Mouse (Mus musculus) MEL (cell line): ENCODE measurements around the gene Vsx1. TPM values are rescaled to one million over a fixed set of nuclear protein-coding genes. Genes with fewer than 3 reads are reported as not detected.

Experiments used
- DNase-seq: peaks from one replicate; pipeline ENCODE4 v3.0.0; 2011; ENCODE audit warnings: low read depth, low spot score
- H3K27ac ChIP-seq: 2 replicates; pipeline ENCODE4 v1.5.1; 2012; ENCODE audit warnings: low read depth, mild to moderate bottlenecking, control low read depth, low read length, moderate library complexity; ENCODE audit not compliant: control insufficient read depth
- H3K27me3 ChIP-seq, 2 experiments: fragments of 150-350 bp in 1 of 2; sonication (generic) in 1 of 2; 2 replicates each; pipeline ENCODE4 v1.6.1; 2012; ENCODE audit warnings: low read length in 2 of 2, mild to moderate bottlenecking in 2 of 2, improper control_type of control experiment in 1 of 2, moderate library complexity in 1 of 2; ENCODE audit not compliant: insufficient read depth in 2 of 2, control insufficient read depth in 1 of 2
- H3K36me3 ChIP-seq, 2 experiments: 2 replicates each; pipeline ENCODE4 v1.6.1; 2012 to 2014; ENCODE audit warnings: low read length in 2 of 2, improper control_type of control experiment in 1 of 2, inconsistent platforms in 1 of 2, mild to moderate bottlenecking in 1 of 2; ENCODE audit not compliant: insufficient read depth in 2 of 2, control insufficient read depth in 1 of 2
- H3K4me1 ChIP-seq, 2 experiments: fragments of 150-350 bp in 1 of 2; sonication (generic) in 1 of 2; 2 replicates each; pipeline ENCODE4 v1.6.1; 2012; ENCODE audit warnings: low read length in 2 of 2, improper control_type of control experiment in 1 of 2, mild to moderate bottlenecking in 1 of 2; ENCODE audit not compliant: insufficient read depth in 2 of 2, control insufficient read depth in 1 of 2
- H3K4me3 ChIP-seq, 2 experiments: fragments of 150-350 bp in 1 of 2; sonication (generic) in 1 of 2; 2 replicates each; pipeline ENCODE4 v1.5.1; 2012; ENCODE audit warnings: low read depth in 2 of 2, low read length in 2 of 2, mild to moderate bottlenecking in 2 of 2, moderate library complexity in 2 of 2, control low read depth in 1 of 2, improper control_type of control experiment in 1 of 2; ENCODE audit not compliant: control insufficient read depth in 1 of 2, insufficient read depth in 1 of 2
- H3K79me2 ChIP-seq: 2 replicates; pipeline ENCODE4 v1.6.1; 2012; ENCODE audit warnings: mild to moderate bottlenecking, low read length, moderate library complexity; ENCODE audit not compliant: control insufficient read depth, poor library complexity, insufficient read depth
- H3K9ac ChIP-seq: 2 replicates; pipeline ENCODE4 v1.6.1; 2012; ENCODE audit warnings: low read depth, mild to moderate bottlenecking, control low read depth, low read length, moderate library complexity; ENCODE audit not compliant: control insufficient read depth, poor library complexity, severe bottlenecking
- H3K9me3 ChIP-seq: fragments of 150-350 bp; sonication (generic); replicated peaks from 2 replicates; pipeline ENCODE4 v1.6.1; 2012; ENCODE audit warnings: mild to moderate bottlenecking, low read length, improper control_type of control experiment, moderate library complexity; ENCODE audit not compliant: insufficient read depth
- CHD1 ChIP-seq: IDR thresholded peaks from 2 replicates; pipeline ENCODE4 v1.6.1; 2012; ENCODE audit warnings: low read depth, mild to moderate bottlenecking, inconsistent platforms, low read length, improper control_type of control experiment
- CHD2 ChIP-seq: IDR thresholded peaks from 2 replicates; pipeline ENCODE4 v1.6.1; 2011; ENCODE audit warnings: low read length, improper control_type of control experiment
- ELF1 ChIP-seq: IDR thresholded peaks from 2 replicates; pipeline ENCODE4 v1.6.1; 2014; ENCODE audit warnings: low read depth, mild to moderate bottlenecking, inconsistent platforms, low read length, improper control_type of control experiment, moderate library complexity
- EP300 ChIP-seq, 2 experiments: IDR thresholded peaks; 2 replicates each; pipeline ENCODE4 v1.6.1; 2011; ENCODE audit warnings: improper control_type of control experiment in 2 of 2, low read length in 2 of 2, low read depth in 1 of 2, mild to moderate bottlenecking in 1 of 2
- ETS1 ChIP-seq: IDR thresholded peaks from 2 replicates; pipeline ENCODE4 v1.6.1; 2012; ENCODE audit warnings: low read depth, mild to moderate bottlenecking, inconsistent platforms, low read length, improper control_type of control experiment, moderate library complexity
- GABPA ChIP-seq: IDR thresholded peaks from 2 replicates; pipeline ENCODE4 v1.6.1; 2012; ENCODE audit warnings: low read depth, mild to moderate bottlenecking, inconsistent platforms, low read length, improper control_type of control experiment, moderate library complexity
- GATA1 ChIP-seq: IDR thresholded peaks from 2 replicates; pipeline ENCODE4 v1.6.1; 2011; ENCODE audit warnings: low read depth, low read length, improper control_type of control experiment
- JUND ChIP-seq: IDR thresholded peaks from 2 replicates; pipeline ENCODE4 v1.6.1; 2011; ENCODE audit warnings: low read depth, mild to moderate bottlenecking, improper control_type of control experiment, low read length
- MAX ChIP-seq: IDR thresholded peaks from 2 replicates; pipeline ENCODE4 v1.6.1; 2011; ENCODE audit warnings: low read length, improper control_type of control experiment
- MAZ ChIP-seq: IDR thresholded peaks from 2 replicates; pipeline ENCODE4 v1.6.1; 2012; ENCODE audit warnings: low read depth, mild to moderate bottlenecking, inconsistent platforms, low read length, improper control_type of control experiment
- MEF2A ChIP-seq: IDR thresholded peaks from 2 replicates; pipeline ENCODE4 v1.6.1; 2014; ENCODE audit warnings: low read depth, mild to moderate bottlenecking, inconsistent platforms, low read length, improper control_type of control experiment; ENCODE audit not compliant: poor library complexity, insufficient replicate concordance, severe bottlenecking; ENCODE audit errors: extremely low read depth
- MXI1 ChIP-seq: IDR thresholded peaks from 2 replicates; pipeline ENCODE4 v1.6.1; 2011; ENCODE audit warnings: mild to moderate bottlenecking, low read depth, low read length, improper control_type of control experiment
- MYB ChIP-seq: IDR thresholded peaks from 2 replicates; pipeline ENCODE4 v1.6.1; 2011; ENCODE audit warnings: mild to moderate bottlenecking, low read depth, low read length, improper control_type of control experiment
- MYC ChIP-seq: IDR thresholded peaks from 2 replicates; pipeline ENCODE4 v1.6.1; 2011; ENCODE audit warnings: low read depth, mild to moderate bottlenecking, low read length, improper control_type of control experiment, moderate library complexity
- NRF1 ChIP-seq: IDR thresholded peaks from 2 replicates; pipeline ENCODE4 v1.6.1; 2014; ENCODE audit warnings: low read depth, mild to moderate bottlenecking, inconsistent platforms, low read length, improper control_type of control experiment, moderate library complexity; ENCODE audit not compliant: poor library complexity, insufficient read depth, severe bottlenecking
- POLR2A ChIP-seq, 2 experiments: IDR thresholded peaks; 2 replicates each; pipeline ENCODE4 v1.6.1; 2011 to 2012; ENCODE audit warnings: low read length in 2 of 2, mild to moderate bottlenecking in 2 of 2, control low read depth in 1 of 2, improper control_type of control experiment in 1 of 2, low read depth in 1 of 2, moderate library complexity in 1 of 2; ENCODE audit not compliant: control insufficient read depth in 1 of 2, insufficient read depth in 1 of 2, poor library complexity in 1 of 2
- POLR2AphosphoS5 ChIP-seq: IDR thresholded peaks from 2 replicates; pipeline ENCODE4 v1.6.1; 2012; ENCODE audit warnings: low read depth, borderline replicate concordance, mild to moderate bottlenecking, inconsistent platforms, low read length, moderate library complexity, mixed read lengths
- RAD21 ChIP-seq: IDR thresholded peaks from 2 replicates; pipeline ENCODE4 v1.6.1; 2011; ENCODE audit warnings: mild to moderate bottlenecking, low read depth, low read length, improper control_type of control experiment
- SIN3A ChIP-seq: IDR thresholded peaks from 2 replicates; pipeline ENCODE4 v1.6.1; 2012; ENCODE audit warnings: low read length, improper control_type of control experiment, inconsistent platforms
- SMC3 ChIP-seq: IDR thresholded peaks from 2 replicates; pipeline ENCODE4 v1.6.1; 2011; ENCODE audit warnings: low read depth, low read length, improper control_type of control experiment
- TAL1 ChIP-seq: IDR thresholded peaks from 2 replicates; pipeline ENCODE4 v1.6.1; 2012; ENCODE audit warnings: mild to moderate bottlenecking, inconsistent platforms, low read length, moderate library complexity, mixed read lengths
- TBP ChIP-seq: IDR thresholded peaks from 2 replicates; pipeline ENCODE4 v1.8.0; 2011; ENCODE audit warnings: low read depth, low read length, improper control_type of control experiment
- TCF12 ChIP-seq: IDR thresholded peaks from 2 replicates; pipeline ENCODE4 v1.6.1; 2014; ENCODE audit warnings: low read depth, mild to moderate bottlenecking, inconsistent platforms, low read length, improper control_type of control experiment, moderate library complexity
- UBTF ChIP-seq: IDR thresholded peaks from 2 replicates; pipeline ENCODE4 v1.6.1; 2012; ENCODE audit warnings: low read depth, mild to moderate bottlenecking, inconsistent platforms, low read length, improper control_type of control experiment, moderate library complexity, borderline replicate concordance; ENCODE audit not compliant: insufficient read depth
- USF1 ChIP-seq: IDR thresholded peaks from 2 replicates; pipeline ENCODE4 v1.6.1; 2014; ENCODE audit warnings: low read depth, mild to moderate bottlenecking, inconsistent platforms, low read length, improper control_type of control experiment, moderate library complexity
- USF2 ChIP-seq, 2 experiments: IDR thresholded peaks; 2 replicates each; pipeline ENCODE4 v1.6.1; 2011 to 2012; ENCODE audit warnings: improper control_type of control experiment in 2 of 2, low read length in 2 of 2, borderline replicate concordance in 1 of 2, inconsistent platforms in 1 of 2, low read depth in 1 of 2, mild to moderate bottlenecking in 1 of 2; ENCODE audit not compliant: insufficient read depth in 1 of 2
- ZC3H11A ChIP-seq: IDR thresholded peaks from 2 replicates; pipeline ENCODE4 v1.6.1; 2012; ENCODE audit warnings: low read depth, mild to moderate bottlenecking, inconsistent platforms, low read length, improper control_type of control experiment
- ZKSCAN1 ChIP-seq: IDR thresholded peaks from 2 replicates; pipeline ENCODE4 v1.6.1; 2012; ENCODE audit warnings: low read depth, mild to moderate bottlenecking, inconsistent platforms, low read length, improper control_type of control experiment, moderate library complexity
- ZNF384 ChIP-seq: IDR thresholded peaks from 2 replicates; pipeline ENCODE4 v1.6.1; 2012; ENCODE audit warnings: low read depth, mild to moderate bottlenecking, inconsistent platforms, low read length, improper control_type of control experiment
- polyA plus RNA-seq, 2 experiments: library from polyadenylated mRNA; stranded (reverse) in 1 of 2; unstranded in 1 of 2; fragments of >175 nt in 1 of 2; fragments of >200 nt in 1 of 2; gene quantifications; 2 replicates each; pipeline versions ENCODE4 v1.2.1 to v1.2.4; 2012; ENCODE audit warnings: low replicate concordance in 2 of 2, low read depth in 1 of 2; ENCODE audit not compliant: insufficient read length in 2 of 2, insufficient read depth in 1 of 2, missing spikeins in 1 of 2
- total RNA-seq: library from RNA; depleted of rRNA; stranded (reverse); fragments of 300-350 nt; gene quantifications from 2 replicates; pipeline ENCODE4 v1.2.3, GENCODE M21; 2012

The Vsx1 gene
- total and polyA plus RNA-seq, 3 experiments, result not detected

DNA sequence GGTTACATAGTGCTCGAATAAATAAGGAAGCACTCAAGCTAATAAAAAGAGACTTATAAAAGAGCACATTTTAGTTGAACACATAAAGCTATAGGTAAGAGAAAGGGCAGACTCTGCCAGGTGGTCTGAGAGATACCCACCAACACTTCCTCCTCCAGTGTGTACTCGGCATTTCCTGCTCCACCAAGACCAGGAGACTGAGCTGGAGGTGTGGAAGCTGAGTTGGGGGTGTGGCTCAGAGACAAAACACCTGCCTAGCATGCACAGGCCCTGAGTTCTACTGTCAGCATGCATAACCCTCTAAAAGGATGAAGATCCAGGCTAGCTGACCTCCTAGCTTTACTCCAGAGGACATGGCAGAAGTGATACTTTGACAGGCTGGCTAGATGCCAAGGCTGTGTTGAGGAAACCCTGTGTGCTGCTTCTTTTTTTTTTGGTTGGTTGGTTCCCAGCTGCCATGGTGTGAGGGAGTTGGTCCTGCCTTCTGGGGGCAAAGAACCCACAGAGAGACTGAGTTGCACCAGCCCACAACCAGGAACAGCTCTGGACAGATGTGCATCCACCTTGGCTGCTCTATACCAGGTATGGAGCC is 19.6 kb downstream of the Vsx1 start:
- peak overlapping the region in 1 of 2 experiments; percentile 17; a peak in 1 of 4 replicates for H3K4me3 ChIP-seq
- peak overlapping the region; percentile 66 for H3K27ac ChIP-seq
- peak; percentile 78 for DNase-seq
- H3K4me1 ChIP-seq, result peaks cover 16 to 44% of the 10 kb centered on the region in 2 experiments
- H3K9me3 ChIP-seq, result no peaks in the 10 kb centered on the region
- H3K9ac ChIP-seq, result no peak overlapping the region; the same call in 1 of the 2 replicates
- TF ChIP-seq SIN3A (peak; percentile 61), MYC (peak; percentile 45; the same call in 1 of the 2 replicates), ELF1 (no peak), POLR2A (IDR thresholded peaks at IDR 0.05; ENCODE audit: control insufficient read depth in 1 of 2, insufficient read depth in 1 of 2, low read depth in 1 of 2, low read length in 2 of 2, poor library complexity in 1 of 2) (no peak), SMC3 (no peak), GATA1 (peak; percentile 33; the same call in 1 of the 2 replicates), EP300 (IDR thresholded peaks at IDR 0.05; ENCODE audit: low read depth in 1 of 2, low read length in 2 of 2) (no peak), TAL1 (peak; percentile 77), MEF2A (no peak), GABPA (no peak), JUND (no peak), TBP (no peak), ZNF384 (peak; percentile 80), USF2 (IDR thresholded peaks at IDR 0.05; ENCODE audit: borderline replicate concordance in 1 of 2, insufficient read depth in 1 of 2, low read depth in 1 of 2, low read length in 2 of 2) (no peak), CHD1 (no peak), CHD2 (no peak), MXI1 (no peak), USF1 (no peak)
- TF ChIP-seq, all 39 proteins: peak for 5
- H3K79me2 ChIP-seq, result no peaks in the 10 kb centered on the region; the same call in 1 of the 2 replicates
- peaks cover 0 to 29% of the 10 kb centered on the region in 2 experiments; a peak in 2 of 4 replicates for H3K36me3 ChIP-seq
- H3K27me3 ChIP-seq, result no peaks in the 10 kb centered on the region

- Histone ChIP-seq H3K4me1 (peaks cover 19 to 45% of the 10 kb centered on the region in 2 experiments), H3K9ac (peak overlapping the region; percentile 44), H3K36me3 (peaks cover 0 to 33% of the 10 kb centered on the region in 2 experiments; a peak in 2 of 4 replicates), H3K27ac (peak overlapping the region; percentile 66), H3K27me3 (no peaks in the 10 kb centered on the region), H3K9me3 (no peaks in the 10 kb centered on the region), H3K79me2 (no peaks in the 10 kb centered on the region; the same call in 1 of the 2 replicates), H3K4me3 (peak overlapping the region; percentile 69 to 80; a peak in 2 of 4 replicates)
- no peak for DNase-seq
- TF ChIP-seq JUND, result no peak
- TF ChIP-seq SMC3, result no peak
- no peak for TF ChIP-seq RAD21
- no peak for TF ChIP-seq MYB
- no peak for TF ChIP-seq CHD1
- no peak for TF ChIP-seq EP300 (IDR thresholded peaks at IDR 0.05; ENCODE audit: low read depth in 1 of 2, low read length in 2 of 2)
- TF ChIP-seq TBP, result no peak
- no peak for TF ChIP-seq MEF2A
- TF ChIP-seq NRF1, result no peak
- no peak for TF ChIP-seq ZKSCAN1
- no peak for TF ChIP-seq TCF12
- TF ChIP-seq MAZ, result no peak
- TF ChIP-seq ETS1, result no peak
- TF ChIP-seq UBTF, result no peak
- TF ChIP-seq MAX, result no peak
- TF ChIP-seq USF2 (IDR thresholded peaks at IDR 0.05; ENCODE audit: borderline replicate concordance in 1 of 2, insufficient read depth in 1 of 2, low read depth in 1 of 2, low read length in 2 of 2), result no peak
- no peak for TF ChIP-seq POLR2AphosphoS5
- TF ChIP-seq ZC3H11A, result no peak
- no peak for TF ChIP-seq MYC
These were observed 20.2 kb downstream of the Vsx1 start for GRCm38 (mm10) chr2:150668956-150669355.
